Mouse (Mus musculus): ENCODE data around the gene Tnni2.
"Not testable (repeated sequence)": the region's sequence is repeated elsewhere in the genome, so short reads cannot be mapped to it uniquely, and the experiment has no call there.

Tnni2 gene

DNA sequence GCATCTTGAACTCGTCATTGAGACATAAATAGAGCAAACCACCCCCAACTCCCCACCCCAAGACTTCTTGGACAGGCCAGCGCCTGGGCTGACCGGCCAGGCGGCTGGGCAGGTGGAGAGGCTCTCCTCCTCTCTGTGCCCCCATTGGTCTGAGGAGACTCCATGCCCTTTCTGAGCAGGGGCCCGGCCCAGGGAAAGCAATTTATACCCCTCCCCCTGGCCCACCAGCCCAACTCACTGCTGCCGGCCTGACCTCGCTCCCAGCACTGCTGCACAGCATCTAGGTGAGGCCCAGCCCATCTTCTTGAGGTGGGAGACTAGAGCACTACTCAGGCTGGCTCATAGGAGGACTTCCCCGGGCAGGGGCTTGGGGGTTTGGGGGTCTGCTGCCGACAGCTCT, at the start of gene Tnni2:
Gene Tnni2 (plus strand): TSS at position 224 of the 400 bp plus-strand sequence.
- DNase-seq: no peak

DNA sequence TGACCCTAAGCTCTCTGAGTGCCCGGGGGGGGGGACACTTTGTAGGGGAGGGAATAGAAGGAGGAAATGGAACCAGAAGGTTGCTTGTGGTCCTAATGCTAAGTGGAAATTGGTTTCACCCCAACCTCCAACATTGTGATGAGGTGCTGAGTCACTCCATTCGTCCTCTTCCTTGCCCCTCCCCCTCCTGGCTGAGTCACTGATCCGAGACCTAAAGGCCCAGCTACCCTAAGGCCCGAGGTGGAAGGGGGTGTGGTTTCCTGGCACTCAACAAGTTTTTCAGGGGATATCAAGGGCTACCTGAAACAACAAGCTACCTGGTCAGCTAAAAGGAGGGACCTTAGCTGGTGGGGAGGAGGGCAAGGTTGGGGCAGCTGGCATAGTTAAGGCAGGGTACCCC, 48.4 kb upstream of the Tnni2 start:
- DNase-seq: no peak

DNA sequence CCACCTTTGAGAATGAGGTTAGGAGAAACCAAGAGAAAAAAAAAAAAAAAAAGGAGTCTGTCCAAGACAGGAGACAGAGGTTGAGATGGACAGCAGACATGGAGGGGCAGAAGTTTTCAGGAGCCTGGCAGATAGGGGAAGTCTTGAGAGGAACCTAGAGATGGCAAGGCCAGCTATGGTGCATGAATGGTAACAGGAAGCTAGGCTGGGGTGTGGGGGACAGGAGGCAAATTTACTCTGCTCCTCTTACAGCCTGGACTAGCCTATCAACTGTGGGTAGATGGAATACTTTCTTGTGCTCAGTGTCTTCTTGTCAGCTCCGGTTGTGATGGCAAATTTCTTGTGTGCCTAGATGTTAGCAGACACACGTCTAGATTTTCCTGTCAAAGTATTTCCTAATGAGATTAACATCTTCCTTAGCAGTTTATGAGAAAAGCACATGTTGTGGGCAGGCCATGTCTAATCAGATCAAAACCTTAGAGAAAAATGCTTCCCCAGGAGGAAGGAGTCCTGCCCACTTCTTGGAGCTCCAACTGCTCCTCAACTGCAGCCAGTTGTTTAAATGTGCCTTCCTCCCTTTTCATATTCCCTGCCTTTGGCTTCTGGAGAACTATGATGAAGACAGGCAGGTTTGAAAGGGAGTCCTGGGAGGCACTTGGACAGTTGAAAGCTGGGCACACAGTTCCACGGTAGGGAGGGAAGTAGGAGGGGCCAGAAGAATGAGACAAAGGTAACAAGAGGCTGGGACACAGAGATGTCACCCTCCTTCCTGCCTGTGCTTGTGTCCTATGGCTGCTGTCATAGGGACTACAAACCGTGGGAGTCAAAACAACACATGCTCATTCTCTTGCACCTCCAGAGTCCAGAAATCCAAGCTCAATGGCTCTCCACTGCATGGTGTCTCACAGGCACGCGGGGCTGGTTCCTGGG, 47.1 kb upstream of the Tnni2 start:
- no peak for DNase-seq

DNA sequence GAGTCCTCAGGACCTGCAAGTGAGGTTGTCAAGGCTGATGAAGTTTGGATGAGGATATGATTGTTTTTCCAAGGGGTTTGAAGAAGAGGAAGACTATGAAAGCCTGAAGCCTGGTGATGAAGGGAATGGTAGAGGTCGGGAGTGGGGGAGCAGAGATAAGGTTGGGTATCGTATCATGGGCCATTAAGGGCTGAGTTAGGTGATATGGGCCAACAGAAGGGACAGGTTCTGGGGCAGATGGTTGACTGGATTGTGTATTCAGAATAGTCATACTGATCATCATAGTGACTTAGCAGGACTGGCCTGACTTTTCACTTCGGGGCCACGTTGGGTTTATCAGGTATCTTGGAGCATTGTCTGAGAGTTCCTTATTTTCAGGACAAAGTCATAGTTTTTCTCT, 46.1 kb upstream of the Tnni2 start:
- no peak for DNase-seq

DNA sequence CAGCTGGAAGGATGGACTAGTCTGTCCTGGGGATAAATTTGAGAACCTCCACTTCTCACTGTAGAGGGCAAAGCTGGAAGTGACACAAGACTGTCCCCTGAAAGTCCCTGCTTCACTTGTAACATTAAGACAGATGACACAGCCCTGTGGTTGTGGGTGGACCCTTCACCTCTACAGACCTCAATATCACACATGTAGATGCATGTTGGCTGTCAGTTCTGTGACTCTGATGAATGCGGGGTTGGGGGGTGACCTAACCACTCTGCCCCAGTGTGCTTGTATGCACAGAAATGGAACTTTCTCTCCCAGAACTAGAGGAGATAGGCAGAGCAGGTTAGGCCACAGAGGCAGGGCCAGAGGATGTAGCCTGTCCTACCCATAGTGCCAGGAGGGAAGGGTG, 45.0 kb upstream of the Tnni2 start:
- DNase-seq: no peak

DNA sequence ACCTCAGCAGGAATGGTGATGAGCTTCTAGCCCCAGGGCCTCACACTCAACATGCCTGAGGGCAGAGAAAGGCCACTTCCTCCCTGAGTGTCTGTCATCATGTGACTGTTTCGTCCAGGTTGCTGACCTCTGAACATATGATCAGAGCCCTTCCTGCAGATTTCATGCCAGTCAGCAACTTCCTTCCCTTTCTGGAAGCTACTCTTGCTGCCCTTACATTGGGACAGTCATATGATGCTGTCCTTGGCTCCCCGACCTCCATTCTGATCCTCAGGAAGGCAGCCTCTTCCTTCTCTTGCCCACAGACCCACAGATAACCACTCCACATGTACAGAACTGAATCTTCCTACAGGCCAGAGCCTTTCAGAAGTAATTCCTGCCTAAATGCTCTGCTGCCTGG, 43.6 kb upstream of the Tnni2 start:
- DNase-seq: peak; percentile 35

DNA sequence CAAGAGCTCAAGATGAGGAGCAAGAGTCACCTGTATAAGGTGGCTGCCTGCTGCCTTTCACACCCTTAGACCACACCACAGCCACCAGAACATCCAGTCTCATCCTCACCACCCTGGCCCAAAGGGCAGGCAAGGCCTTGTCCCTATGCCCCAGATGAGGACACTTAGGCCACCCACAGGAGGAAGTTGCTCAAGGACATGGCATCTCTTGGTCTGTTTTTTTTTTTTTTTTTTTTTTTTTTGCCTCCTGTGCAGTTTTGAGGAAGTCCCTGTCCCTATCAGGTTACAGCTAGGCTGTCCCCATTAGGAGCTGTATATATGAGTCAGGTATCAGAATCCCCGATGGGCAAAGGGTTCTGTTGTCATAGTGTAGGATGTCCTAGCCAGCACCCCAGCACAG, 42.4 kb upstream of the Tnni2 start:
- DNase-seq: no peak

DNA sequence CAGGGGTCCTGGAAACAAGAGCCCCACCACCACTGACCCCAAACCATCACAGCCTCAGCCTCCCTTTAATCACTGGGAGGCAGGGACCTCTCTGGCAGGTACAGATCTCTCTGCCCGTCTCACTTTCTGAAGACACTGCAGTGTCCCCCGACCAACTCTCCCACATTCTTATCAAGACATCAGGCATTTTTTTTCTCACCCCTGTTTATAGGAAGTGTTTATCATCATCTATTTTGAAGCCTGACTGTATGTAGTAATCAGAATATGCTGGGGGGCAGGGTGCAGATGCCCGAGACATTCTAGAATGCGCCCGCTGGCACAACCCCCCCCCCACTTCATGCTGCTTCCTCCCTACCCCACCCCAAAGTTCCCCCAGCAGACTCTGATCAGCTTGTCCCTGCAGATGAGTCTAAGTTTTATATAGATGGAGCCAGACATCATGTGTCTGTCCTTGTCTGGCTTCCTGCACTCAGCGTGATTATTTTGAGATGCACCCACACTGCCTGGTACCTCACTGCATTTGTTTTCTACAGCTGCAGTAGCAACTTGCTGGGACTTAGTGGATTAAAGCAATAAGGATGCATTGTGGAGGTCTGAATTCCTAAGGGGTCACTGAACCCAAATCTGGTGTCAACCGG, 41.4 kb upstream of the Tnni2 start:
- no peak for DNase-seq

DNA sequence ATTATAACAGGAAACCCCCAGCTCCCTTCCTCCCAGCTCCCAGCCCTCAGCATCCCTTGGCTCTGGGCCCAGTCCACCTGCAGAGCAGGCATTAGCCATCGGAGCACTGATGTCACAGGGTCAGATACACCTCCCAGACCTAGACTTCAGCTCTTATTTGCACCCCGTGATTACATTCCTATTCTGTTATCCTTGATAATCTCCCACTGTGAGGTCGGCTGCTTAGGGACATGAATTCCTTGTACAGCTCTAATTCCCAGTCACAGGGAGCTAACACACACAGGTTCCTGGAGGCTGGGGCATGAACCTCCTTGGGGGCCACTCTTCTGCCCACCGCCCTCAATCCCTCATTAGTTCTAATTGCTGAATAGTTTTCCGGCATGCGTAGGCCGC, 40.9 kb upstream of the Tnni2 start:
- no peak for DNase-seq

DNA sequence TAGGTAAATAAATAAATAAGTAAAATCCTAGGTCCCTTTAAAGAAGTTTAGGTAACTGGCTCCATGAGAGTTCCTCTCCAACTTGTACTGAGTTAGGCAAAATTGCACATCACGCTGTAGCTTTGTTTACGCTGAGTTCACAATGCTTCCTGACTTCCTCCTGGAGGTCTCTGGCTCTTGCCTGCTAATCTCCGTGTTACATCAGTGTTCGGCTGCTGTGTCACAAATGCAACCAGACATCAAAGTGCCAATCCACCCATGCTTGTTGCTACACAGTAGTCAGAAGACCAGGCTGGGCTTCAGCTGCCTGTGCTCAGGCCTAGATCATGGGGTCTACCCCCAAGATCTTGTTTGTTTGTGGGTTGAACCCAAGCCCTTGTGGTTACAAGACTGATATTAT, 38.0 kb upstream of the Tnni2 start:
- no peak for DNase-seq

DNA sequence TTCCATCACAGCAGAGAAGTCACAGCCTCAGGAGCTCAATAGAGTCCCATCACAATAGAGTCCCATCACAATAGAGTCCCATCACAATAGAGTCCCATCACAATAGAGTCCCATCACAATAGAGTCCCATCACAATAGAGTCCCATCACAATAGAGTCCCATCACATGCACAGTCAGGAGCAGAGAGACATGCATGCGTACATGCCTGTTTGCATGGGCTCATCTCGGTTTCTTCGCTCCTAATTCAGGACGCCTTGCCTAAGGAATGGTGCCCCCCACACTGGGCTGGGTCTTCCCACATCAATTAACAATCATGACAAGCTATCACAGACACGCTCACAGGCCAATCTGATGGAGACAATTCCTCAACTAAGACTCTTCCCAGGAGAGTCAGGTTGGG, 36.5 kb upstream of the Tnni2 start:
- DNase-seq: not testable (repeated sequence)

DNA sequence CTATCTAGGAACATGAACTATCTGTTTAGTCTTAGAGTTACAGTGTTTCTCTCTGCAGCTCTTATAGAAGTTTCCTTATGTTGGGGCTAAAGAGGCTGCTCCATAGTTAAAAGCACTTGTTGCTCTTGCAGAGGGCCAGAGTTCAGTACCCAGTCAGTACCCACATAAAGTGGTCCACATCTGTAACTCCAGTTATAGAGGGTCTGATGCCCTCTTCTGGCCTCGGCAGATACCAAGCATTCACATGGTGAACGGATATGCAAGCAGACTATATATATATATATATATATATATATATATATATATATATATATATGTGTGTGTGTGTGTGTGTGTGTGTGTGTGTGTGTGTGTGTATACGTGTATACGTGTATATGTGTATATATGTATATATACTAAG, 33.7 kb upstream of the Tnni2 start:
- DNase-seq: no peak

DNA sequence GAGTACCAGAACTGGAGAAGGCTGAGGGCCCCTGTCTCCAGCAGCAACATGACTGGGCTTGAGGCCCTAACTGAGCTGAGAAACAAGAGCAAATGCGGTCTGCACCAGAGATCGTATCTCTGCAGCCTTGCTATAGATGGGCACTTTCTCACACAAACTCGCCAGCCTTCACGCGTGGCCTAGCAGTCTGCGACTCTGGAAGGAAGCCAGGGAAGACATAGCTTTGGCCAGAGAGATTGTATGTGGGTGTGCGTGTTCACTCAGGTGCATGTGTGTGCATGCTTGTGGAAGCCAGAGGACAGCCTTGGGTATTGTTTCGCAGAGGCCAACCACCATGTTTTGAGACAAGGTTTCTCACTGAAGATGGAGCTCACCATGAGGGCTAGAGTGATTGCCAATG, 32.9 kb upstream of the Tnni2 start:
- DNase-seq: no peak

DNA sequence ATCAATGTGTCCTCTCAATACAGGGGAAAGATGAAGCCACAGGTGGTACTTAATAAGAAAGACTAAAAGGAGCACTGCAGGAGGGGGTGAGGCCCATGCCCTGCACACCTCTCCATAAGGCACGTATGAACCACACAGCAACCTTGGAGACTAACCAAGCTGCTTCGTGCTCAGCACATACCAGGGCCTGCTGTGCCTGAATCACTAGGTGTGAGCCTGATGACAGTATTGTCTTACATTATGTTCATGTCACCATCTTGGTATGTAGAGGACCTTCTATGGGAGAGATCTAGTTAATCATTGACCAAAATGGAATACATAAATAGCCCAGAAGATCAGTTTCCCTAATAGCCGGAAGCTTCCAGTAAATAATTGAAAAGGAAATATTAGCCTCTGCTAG, 32.0 kb upstream of the Tnni2 start:
- DNase-seq: no peak

DNA sequence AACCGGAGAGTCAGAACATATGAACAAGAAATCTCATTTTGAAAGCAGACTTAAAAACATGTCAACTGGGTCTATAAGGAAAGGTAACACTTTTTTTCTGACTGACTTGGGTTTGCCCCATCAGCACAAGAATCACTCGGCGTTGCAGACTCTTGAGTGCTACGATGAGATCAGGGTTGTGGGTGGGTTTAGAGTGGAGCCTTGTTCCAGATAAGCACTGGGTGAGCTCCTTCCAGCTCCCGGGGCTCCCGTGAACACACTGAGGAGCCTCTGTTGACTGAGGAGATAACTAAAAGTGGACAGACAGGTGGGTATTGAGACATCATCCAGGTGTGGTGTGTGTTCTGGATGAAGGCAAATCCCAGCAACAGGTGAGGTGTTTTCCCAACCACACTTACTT, 28.3 kb upstream of the Tnni2 start:
- no peak for DNase-seq

DNA sequence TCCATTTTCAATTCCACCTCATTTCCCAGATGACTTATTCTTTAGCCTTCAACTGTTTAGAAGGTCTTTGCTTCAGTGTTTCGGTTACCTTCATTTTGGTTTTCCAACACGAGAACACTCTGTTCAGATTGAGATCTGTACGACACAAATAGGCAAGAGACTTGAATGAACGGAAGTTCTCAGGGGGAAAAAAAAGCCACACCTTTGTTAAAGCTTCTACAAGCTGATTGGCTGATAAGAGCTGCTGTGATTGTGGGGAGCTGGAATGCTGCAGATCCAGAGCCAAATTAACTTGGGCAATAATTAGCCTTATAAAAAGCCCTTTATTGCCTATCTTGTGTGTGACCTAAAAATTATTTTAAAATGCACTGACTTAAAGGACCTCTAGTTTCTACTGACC, 26.3 kb upstream of the Tnni2 start:
- DNase-seq: no peak

DNA sequence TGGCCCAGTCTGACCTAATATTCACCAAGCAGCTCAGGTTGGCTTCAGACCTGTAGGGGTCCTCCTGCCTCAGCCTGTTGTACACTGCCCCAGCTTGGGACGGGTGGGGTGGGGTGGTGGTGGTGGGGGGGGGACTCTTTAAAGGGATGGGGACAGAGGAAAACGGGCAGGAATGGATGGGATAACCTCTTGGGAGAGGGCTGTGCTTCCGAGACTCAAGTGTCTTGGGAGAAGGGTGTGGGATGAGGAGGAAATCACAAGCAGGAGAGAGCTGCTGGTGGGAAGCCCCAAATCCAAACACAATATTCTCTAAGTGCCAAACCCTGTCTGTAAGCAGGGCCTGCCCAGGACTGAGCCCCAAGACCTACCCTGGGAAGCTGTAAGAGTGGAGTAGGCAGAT, 25.4 kb upstream of the Tnni2 start:
- DNase-seq: no peak

DNA sequence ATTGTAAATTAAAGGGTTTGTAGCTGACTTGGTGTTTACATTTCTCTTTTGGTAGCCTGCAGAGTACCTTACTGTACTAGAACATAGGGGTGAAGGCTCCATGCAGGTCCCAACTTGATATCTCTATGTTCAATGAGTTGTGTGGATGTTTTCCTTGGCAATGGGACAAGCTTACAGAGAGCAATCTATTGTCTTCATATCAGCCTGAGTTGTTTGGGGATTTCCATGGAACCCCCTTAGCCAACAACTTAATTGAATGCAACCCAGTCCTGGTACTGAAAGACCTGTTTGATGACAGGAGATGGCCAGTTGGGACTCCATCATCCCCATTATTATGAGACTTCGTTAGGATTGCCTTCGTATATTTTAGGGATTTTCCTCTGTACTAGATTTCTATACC, 23.6 kb upstream of the Tnni2 start:
- DNase-seq: no peak

DNA sequence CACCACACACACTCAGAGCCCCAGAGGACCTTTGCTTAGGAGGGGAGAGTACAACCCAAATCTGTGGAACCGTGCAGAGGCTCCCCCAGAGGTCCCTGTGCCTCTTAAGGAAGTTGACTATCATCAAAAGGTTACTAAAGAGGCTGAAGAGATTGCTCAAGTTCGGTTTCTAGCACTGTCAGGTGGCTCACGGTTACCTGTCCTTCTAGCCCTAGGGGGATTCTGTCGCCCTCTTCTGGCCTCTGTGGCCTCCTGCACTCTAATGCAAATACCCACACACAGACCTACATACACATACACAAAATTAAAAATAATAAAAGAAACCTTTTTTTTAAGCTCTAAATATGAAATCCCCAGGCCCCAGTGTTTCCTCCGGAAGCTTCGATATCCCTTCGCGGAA, 22.9 kb upstream of the Tnni2 start:
- DNase-seq: no peak

DNA sequence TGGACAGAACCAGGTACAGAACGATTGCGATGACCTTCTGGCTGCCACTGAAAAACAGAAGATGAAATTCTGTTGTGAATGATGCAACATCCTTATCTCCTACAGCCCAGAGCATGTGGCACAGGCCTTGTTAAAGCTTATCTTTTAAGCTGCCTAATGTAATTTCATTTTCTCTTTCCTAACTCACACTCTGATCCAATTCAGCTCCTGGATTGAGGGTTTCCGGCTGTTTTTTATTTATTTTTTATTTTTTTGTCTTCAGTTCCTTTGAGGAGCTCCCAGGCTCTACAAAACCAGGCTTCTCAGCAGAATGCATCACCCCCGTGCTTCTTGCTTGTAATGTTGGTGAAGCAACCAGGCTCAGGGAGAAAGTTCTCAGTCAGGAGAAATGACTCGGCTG, 21.7 kb upstream of the Tnni2 start:
- no peak for DNase-seq

DNA sequence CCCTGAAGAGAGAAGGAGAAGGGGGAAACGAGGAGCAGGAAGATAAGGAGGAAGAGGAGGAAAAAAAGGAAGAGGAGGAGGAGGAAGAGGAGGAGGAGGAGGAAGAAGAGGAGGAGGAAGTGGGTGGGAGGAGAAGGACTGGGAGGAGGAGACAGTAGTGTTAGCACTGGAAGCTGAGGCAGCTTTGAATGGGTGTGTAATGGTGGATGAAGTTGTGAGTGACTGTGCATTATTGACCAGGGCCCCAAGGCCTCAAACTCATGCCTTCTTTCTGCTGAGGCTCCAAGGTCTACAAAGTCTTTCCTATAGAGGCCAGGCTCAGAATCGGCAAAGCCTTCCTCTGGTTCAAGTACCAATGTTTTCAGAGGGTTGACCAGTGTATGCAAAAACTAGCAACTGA, 19.8 kb upstream of the Tnni2 start:
- no peak for DNase-seq

DNA sequence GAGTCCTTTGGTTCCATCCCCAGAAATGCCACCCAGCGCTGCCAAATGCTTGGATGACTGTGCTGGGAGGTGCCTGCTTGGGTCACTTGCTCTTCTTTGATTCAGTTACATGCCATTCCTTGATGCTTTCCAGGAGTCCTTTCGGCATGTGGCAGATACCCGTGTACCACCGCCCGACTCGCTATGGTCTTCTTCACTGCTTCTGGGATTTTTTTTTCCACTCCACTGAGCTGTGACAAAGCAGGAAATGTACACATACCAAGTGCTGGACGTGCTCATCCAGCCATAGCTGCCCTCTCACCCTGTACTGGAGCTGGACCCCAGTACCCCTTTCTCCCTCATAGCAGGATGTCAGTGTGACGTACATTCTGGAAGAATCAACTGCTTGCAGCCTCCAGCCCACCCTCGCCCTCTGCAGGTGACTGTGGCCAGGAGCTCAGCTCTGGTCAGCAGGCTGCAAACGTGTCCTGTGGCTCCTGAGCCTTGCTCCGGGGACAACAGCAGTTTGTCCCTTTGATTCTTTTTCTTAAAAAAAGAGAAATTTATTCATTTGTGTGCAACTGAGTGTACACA, 15.9 kb upstream of the Tnni2 start:
- peak; percentile 48 for DNase-seq

DNA sequence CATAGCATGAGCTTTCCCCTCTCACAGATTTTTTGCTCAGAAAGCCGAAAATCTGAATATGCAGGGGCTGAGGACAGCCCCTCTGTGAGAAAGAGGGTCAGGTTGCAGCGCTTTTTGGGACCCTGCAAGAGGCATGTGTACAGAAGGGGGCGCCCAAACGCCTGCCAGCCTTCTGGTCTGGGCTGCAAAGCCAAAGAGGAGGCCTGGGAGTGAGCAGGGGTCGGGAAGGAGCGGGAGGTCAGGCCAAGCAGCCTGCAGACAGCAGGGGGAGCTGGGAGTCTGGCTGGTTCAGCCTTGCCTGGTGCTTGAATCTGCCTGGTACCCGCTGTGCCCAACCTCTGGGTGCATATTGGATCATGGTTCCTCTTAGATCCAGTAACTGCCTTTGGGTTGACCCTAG, 13.4 kb upstream of the Tnni2 start:
- no peak for DNase-seq

DNA sequence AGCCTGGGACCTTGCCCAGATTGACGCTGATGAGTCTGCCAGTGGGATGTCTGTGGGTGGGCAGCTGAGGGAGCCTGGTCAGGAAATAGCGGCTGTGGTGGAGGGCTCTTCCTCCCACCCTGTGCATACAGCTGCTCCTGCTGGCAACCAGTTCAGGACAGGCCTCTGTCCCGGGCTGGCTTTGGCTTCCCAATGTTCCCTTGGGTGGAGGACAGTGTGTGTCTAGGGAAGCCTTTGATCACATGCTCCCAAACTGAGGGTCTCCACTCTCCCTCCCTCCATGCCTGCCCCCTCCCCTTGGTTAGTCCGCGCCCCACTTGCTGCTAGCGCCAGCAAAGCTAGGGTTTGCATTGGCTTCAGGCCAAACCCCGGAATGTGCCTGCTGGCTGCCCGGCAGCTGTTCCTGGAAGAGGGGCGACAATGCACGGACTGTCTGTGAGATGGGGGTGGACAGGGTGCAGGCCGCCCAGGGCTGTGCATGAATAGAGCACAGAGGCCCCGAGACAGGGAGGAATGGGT, 11.4 kb upstream of the Tnni2 start:
- no peak for DNase-seq
